Mouse (Mus musculus) embryo, embryonic 10 days (tissue): ENCODE results near the gene Gm10139.
"Not testable (repeated sequence)": the region's sequence is repeated elsewhere in the genome, so short reads cannot be mapped to it uniquely, and the experiment has no call there.

Experiments used
- DNase-seq: peaks from one replicate; pipeline ENCODE4 v3.0.0-alpha.2; 2015; ENCODE audit warnings: low spot score

Gene Gm10139

GRCm38 (mm10) chr13:65512378-65512777 lies at the start of gene Gm10139:
Gene Gm10139, plus strand, starts transcription at chr13:65512678.
- DNase-seq: not testable (repeated sequence)

GRCm38 (mm10) chr13:65557636-65558035 lies 45.2 kb downstream of the Gm10139 start:
- not testable (repeated sequence) for DNase-seq
